Mouse (Mus musculus) G1E-ER4 (cell line): ENCODE data around the gene Actg2. TPM values are rescaled to one million over a fixed set of nuclear protein-coding genes. Genes with fewer than 3 reads are reported as not detected.

Experiments
- GATA1 ChIP-seq: IDR thresholded peaks from one replicate; pipeline ENCODE4 v1.8.0; 2012; ENCODE audit warnings: low read length, inconsistent platforms
- polyA plus RNA-seq: library from polyadenylated mRNA; stranded (reverse); fragments of >175 nt; gene quantifications from 2 replicates; pipeline ENCODE4 v1.2.3, GENCODE M21; 2012

Gene Actg2
- not detected in 2 replicates for polyA plus RNA-seq

DNA sequence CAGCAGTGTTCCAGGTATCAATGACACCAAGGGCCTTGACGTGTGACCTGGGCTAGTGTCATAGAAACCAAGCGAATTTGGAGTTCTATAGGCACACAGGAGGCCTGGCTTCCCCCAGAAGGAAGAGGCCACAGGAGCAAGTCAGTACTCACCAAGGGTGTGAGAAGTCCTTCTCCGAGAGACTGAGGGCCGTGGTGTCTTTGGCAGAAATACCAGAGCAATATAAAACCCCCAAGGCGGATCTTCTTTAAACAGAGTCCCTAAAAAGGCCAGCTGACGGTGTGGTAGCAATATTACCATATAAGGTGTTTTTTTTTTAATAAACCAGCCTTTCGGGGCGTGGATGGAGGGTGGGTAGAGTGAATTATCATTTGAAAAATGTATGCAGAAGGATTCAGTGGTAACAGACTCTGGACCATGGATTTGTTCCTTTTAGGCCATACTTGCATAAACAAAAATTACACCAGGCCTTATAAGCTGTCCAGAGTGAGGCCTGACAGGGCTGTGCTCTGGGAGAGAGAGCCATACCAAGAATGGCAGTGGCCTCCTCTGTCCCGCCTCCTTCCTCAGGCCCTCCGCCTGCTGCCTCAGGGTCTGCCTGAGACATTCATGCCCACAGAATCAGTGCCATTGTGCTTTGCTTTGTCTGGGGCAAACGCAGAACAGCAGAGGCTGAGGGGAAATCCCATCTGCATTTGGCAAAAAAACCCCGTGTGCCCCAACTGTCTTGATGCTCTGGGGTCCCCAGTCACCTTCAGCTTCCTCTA, at the start of gene Actg2:
TSS of gene Actg2 (minus strand) at position 238 of the 767 bp plus-strand sequence.
- no peak for TF ChIP-seq GATA1

DNA sequence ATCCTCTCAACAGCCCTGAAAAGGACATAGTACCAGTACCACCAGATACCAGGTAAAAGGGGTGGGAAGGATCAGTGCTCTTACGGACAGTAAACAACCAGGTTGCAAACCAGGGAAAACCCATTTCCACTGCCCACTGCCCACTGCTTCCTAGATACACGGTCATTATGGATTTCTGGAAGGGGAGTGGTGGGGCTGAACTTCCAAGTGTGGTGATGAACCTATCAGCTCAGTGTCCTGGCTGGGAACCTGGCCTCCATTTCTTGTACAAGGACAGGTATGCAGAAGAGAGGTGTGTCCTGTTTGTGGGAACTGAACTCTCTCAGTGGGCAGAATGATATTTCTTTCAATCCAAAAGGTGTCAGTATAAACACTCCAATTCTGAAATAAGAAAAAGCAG, 47.5 kb upstream of the Actg2 start:
- TF ChIP-seq GATA1: no peak

DNA sequence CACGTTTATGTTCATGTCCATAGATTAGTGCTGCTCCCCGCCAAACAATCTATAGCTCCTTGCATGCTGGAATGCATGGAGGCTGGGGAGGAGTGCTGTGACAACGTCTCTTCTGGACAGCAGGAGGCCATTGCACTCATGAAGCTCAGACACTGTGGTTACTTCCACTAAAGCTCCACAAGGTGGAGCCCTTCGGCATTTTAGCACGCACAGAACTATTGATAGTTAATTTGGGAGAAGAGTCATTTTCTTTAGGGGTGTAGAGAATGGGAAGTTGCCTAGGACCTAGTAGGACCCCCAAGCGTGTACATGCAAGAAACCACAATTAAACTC, 46.8 kb upstream of the Actg2 start:
- no peak for TF ChIP-seq GATA1

DNA sequence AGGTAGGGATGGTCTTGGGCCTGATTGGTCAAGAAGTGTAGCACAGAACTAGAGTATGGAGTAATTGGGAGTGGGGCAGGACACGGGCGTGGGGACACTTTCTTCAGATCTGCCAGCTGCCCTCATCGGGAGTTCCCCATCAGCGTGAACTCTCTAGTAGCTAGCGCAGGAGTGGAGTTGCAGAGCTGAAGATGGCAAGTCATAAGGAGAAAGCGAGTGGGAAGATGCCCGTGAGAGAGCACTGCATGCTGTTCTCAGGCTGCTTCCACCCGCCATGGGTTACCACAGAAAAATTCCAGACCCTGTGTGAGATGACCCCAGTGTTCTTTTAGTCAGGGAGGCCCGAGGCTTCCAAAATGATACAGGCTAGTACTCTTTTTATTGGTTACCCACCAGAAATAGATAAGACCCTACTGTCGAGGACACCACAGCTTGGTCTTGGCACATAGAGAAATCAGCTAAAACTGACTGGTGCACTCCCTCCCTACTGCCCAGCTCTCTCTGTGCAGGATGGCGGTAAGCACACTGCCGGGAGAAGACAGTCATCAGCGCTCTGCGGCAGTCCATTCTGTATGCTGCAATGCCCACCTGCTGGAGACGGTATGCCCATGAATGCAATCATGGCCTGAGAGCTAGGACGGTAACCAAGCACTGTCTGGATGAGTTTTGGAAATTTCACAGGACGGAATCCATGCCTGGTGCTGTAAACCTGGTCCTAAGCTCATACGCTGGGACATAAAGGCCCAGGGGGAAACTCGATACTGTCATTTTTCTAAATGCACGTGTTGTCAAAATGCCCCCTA, 46.3 kb upstream of the Actg2 start:
- TF ChIP-seq GATA1: no peak

- TF ChIP-seq GATA1: no peak
Measured at GRCm38 (mm10) chr6:83577534-83577933, 41.5 kb upstream of the Actg2 start.

DNA sequence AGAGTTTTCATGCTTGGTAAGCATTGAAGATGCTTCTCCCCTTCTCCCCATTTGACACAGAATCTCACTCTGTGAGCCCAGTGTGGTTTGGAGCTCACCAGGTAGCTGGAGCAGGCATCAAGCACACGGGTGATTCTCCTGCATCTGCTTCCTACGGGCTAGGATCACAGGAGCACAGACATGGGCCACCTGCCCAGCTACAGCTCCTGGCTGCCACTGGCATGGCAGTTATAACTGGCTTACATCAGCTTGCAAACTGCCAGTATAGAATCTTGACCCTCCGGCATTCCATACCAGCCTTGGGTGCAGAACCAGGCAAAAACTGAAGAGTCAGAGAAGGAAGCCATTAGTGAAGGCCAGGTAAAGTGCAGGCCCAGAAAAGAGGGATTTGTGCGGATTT, 39.5 kb upstream of the Actg2 start:
- no peak for TF ChIP-seq GATA1

GRCm38 (mm10) chr6:83572671-83573070, 36.6 kb upstream of the Actg2 start, which contains the start of gene Stambp:
Stambp (minus strand) TSS chr6:83572729.
- TF ChIP-seq GATA1: no peak

DNA sequence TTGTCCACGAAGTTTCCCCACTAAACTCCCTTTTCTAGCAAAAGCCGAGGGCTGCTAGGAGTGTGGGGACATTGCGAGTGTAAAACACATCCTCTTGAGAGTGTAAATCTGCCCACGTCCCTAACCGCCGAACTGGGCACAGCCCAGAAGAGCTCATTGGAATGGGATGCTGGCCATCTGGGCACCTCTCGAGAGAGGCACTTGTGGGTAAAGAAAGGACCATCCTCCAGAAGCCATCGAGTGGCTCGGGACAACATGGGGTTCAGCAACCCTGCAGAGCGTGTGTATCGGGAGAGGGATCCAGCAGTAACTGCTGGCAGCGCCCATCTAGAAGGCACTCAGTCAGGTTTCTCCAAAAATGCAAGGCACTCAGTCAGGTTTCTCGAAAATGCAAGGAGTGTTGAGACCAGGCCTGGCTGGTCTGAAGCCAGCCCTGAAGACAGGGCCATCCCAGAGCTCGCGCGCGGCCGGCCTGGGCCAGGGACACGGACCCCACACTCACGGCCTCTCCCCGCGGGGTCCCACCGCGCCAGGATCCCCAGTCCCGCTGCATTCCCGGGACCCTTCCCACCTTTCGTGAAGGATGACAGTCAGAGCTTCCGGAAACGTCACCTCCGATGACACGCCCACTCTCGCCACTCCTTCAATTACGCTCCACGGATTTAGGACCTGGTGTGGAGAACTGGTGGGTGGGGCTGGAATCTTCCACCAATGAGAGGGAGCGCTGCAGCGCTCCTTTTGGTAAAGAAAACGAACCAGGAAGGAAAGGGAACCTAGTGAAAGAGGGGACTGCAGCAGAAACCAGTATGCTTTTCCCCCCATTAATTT, 36.0 kb upstream of the Actg2 start:
- TF ChIP-seq GATA1: no peak

DNA sequence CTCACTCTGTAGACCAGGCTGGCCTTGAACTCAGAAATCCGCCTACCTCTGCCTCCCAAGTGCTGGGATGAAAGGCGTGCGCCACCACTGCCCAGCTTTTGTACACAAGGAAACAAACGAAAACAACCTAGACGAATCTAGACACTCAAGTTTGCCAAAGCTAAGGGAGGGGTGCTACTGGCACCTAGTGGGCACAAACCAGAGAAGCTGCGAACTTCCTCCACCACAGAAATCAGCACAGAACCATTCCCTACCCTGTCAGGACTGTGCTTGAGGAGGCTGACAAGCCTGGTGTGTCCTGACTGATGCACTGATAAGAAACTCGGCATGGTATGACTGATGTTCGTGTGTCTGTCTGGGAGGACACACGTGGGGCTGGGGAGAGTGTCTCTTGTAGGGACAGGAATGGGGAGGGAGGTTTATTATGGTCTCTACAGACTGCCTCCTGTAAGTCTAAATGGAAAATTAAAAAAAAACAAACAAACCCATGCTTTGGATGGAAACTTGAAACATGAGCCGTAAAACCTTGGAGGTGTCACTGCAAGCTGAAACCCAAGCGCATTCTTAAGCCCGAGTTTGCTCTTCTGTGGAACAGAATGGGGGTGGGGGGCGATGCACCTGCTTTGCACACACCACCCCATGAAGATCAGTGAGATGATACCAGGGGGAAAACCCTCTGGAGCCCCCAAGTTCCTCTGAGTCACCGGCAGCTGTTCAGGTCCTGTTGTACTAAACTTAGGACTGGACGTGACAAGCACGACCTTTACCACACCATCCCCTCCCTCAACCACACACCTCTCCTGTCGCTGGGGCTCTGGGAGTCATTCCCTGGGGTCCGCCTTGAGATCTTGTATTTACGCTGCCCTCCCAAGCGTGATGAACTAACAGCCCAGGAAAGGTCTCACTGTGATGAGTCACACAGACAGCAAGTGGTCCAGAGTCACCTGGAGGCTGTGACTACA, 33.1 kb upstream of the Actg2 start:
- TF ChIP-seq GATA1: no peak

DNA sequence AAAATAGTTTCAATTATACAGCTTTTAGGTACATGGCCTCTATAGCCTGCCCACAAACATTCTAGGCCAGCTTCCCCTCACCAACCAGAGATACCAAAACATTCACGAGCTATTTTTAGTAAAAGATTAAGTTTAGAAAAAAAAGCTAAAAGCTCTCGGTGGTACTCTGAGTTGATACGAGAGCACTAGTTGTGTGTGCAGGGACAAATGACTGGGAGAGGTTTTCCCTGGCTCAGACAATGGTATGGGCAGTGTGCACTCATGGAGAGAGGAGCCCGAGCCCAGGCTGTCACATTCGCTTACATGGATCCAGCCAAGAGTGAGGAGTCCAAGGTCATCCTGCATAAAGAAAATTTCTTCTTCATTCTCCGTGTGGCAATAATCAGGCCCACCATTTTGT, 19.9 kb upstream of the Actg2 start:
- TF ChIP-seq GATA1: no peak

GRCm38 (mm10) chr6:83548346-83548745, 12.3 kb upstream of the Actg2 start:
- no peak for TF ChIP-seq GATA1

GRCm38 (mm10) chr6:83545778-83546177, 9.7 kb upstream of the Actg2 start:
- TF ChIP-seq GATA1: no peak

DNA sequence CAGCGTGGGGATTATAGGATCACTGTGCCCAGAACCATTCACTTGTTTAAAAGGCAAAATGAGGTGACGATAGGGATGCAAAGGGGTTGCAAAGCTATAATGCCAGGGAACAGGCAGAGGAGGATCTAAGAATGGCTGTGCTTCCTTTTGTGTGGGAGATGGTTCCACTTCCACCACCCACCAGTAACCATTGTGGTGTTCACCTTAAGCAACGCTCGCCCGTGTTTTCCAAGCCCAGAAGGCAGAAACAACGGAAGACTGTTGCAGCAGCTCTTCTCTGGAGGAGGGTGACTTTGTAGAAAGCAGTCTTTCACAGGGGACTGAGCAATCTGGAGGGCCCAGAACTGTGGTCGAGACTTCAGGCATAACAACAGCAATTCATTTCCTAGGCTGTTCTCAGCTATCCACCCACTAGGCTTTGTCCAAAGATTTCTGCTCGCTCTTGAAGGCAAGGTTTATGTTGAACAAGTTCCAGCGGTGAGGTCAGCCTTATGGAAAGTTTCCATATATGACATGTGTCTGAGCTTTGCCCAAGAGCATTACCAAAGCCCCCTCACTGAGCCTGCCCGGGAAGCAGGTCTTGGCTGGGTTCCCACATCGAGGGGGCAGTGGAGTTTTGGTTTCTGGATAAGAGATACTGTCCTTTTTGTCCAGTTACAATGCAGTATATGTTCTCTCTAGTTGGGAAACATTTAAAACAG, 5.8 kb upstream of the Actg2 start:
- TF ChIP-seq GATA1: no peak

GRCm38 (mm10) chr6:83540017-83540416, 4.0 kb upstream of the Actg2 start:
- no peak for TF ChIP-seq GATA1

DNA sequence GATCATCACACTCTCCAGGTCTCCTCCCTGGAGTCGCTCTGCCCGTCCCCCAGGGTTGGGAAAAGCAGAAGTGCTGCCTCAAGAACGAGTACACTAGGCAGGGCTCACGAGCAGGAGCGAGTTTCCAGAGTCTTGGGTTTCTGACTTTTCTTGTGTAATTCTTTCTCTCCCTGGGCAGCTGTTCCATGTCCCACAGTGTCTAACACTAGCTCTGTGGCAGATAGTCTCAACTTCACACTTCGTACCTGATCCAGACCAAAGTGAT, 662 bp upstream of the Actg2 start:
- TF ChIP-seq GATA1: no peak

DNA sequence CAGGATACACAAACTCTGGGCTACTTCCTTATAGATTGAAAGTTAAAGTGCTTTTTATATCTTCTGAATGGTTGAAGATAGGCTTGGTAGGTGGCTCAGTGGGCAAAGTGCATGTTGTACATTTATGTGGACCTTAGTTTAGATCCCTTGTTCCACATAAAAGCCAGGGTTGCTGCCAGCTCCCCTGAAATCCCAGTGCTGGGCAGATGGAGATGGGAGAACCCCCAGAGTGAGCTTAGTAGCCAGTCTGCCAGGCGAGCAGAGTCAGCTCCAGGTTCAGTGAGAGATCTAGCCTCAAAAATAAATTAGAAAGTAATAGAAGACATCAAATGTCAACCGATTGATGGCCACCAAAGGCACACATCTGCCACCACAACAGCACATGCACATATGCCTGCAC, 3.5 kb downstream of the Actg2 start:
- no peak for TF ChIP-seq GATA1
